Mouse (Mus musculus): ENCODE measurements around the gene Id1. TPM values are rescaled to one million over a fixed set of nuclear protein-coding genes. Genes with fewer than 3 reads are reported as not detected.

Gene Id1
- polyA plus RNA-seq, 1 experiment from 2014 or later = 22.3 TPM

DNA sequence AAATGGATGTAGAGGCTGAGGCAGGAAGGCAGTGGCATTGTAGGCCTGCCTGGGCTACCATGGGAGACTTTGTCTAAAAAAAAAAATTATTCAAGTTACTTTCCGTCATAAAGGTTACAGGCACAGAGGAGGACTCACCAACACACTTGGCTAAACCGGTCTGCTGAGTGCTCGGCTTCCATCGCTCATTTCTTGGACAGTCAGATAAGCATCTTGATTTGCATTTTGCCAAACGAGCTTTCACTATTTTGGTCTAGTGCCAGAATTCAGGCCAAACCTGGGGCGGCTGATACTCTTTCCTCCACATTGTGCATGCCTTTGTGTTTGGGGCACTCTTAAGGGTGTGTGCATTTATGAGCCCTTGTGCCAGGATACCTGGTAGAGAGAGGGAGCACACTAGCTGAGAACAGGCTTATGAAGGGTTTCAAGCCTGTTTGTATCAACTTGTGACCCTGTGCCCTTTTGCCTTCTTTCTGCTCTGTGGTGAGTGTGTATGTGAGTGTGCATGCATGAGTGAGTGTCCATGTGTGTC, 19.7 kb upstream of the Id1 start:
- no peak overlapping the region for H3K27ac ChIP-seq (ENCODE audit: low read length)
- H3K36me3 ChIP-seq (ENCODE audit: control insufficient read depth, insufficient read depth) = no peaks in the 10 kb centered on the region
- H3K4me3 ChIP-seq (replicated peaks; ENCODE audit: low read length) = no peak overlapping the region
- no peak overlapping the region for H3K9ac ChIP-seq (replicated peaks; ENCODE audit: low read depth, low read length)
- no peaks in the 10 kb centered on the region for H3K9me3 ChIP-seq (ENCODE audit: control insufficient read depth, low read length)
- peaks cover 10% of the 10 kb centered on the region for H3K4me1 ChIP-seq (replicated peaks; ENCODE audit: control insufficient read depth, insufficient read depth, low read length)
- ATAC-seq = no peak
- no peak overlapping the region for H3K4me2 ChIP-seq (ENCODE audit: low read length)
- H3K27me3 ChIP-seq (replicated peaks; ENCODE audit: control insufficient read depth, insufficient read depth, low read length) = no peaks in the 10 kb centered on the region
- WGBS = 29% methylated on average over 6 of the region's 6 CpGs

GRCm38 (mm10) chr2:152717652-152718051, 18.4 kb upstream of the Id1 start:
- no peak overlapping the region for H3K27ac ChIP-seq (ENCODE audit: low read length)
- 43% methylated on average over 11 of the region's 11 CpGs for WGBS
- H3K9ac ChIP-seq (replicated peaks; ENCODE audit: low read depth, low read length) = no peak overlapping the region; the same call in 1 of the 2 replicates
- H3K4me2 ChIP-seq (ENCODE audit: low read length) = no peak overlapping the region
- H3K36me3 ChIP-seq (ENCODE audit: control insufficient read depth, insufficient read depth) = no peaks in the 10 kb centered on the region
- no peak for ATAC-seq
- no peaks in the 10 kb centered on the region for H3K9me3 ChIP-seq (ENCODE audit: control insufficient read depth, low read length)
- H3K4me3 ChIP-seq (replicated peaks; ENCODE audit: low read length) = no peak overlapping the region
- H3K27me3 ChIP-seq (replicated peaks; ENCODE audit: control insufficient read depth, insufficient read depth, low read length) = no peaks in the 10 kb centered on the region
- peaks cover 10% of the 10 kb centered on the region for H3K4me1 ChIP-seq (replicated peaks; ENCODE audit: control insufficient read depth, insufficient read depth, low read length)

DNA sequence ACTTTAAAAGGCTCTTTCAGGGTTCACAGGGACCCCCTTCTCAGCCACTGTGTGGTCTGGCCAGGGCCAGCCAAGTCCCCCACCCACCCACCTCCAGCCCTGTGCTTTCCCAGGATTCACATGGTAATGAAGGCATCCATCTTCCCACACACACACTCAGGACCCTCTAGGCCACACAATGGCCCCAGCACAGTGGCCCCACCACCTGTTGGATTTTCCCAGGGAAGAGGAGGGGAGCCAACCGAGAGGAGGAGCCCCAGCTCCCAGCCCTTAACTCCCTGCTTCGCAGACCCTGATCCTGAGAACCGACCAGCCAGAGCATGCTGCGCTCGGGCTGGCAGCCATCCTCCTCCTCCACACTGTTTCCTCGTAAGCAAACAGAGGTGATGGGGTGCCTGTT, 18.0 kb upstream of the Id1 start:
- Histone ChIP-seq H3K27me3 (replicated peaks; ENCODE audit: control insufficient read depth, insufficient read depth, low read length) (no peaks in the 10 kb centered on the region), H3K27ac (ENCODE audit: low read length) (no peak overlapping the region), H3K4me3 (replicated peaks; ENCODE audit: low read length) (no peak overlapping the region), H3K36me3 (ENCODE audit: control insufficient read depth, insufficient read depth) (no peaks in the 10 kb centered on the region), H3K9me3 (ENCODE audit: control insufficient read depth, low read length) (no peaks in the 10 kb centered on the region), H3K4me2 (ENCODE audit: low read length) (no peak overlapping the region), H3K9ac (replicated peaks; ENCODE audit: low read depth, low read length) (no peak overlapping the region), H3K4me1 (replicated peaks; ENCODE audit: control insufficient read depth, insufficient read depth, low read length) (peaks cover 10% of the 10 kb centered on the region)
- WGBS = 10% methylated on average over 6 of the region's 6 CpGs
- peak; percentile 82 for ATAC-seq

- Histone ChIP-seq H3K27ac (ENCODE audit: low read length) (no peak overlapping the region), H3K4me1 (replicated peaks; ENCODE audit: control insufficient read depth, insufficient read depth, low read length) (peaks cover 8% of the 10 kb centered on the region; the same call in 1 of the 2 replicates), H3K4me2 (ENCODE audit: low read length) (peak overlapping the region; percentile 49), H3K36me3 (ENCODE audit: control insufficient read depth, insufficient read depth) (no peaks in the 10 kb centered on the region), H3K4me3 (replicated peaks; ENCODE audit: low read length) (peak overlapping the region; percentile 25), H3K27me3 (replicated peaks; ENCODE audit: control insufficient read depth, insufficient read depth, low read length) (no peaks in the 10 kb centered on the region), H3K9me3 (ENCODE audit: control insufficient read depth, low read length) (no peaks in the 10 kb centered on the region), H3K9ac (replicated peaks; ENCODE audit: low read depth, low read length) (peak overlapping the region; percentile 44)
- peak; percentile 69; the same call in 1 of the 2 replicates for ATAC-seq
- 3% methylated on average over 36 of the region's 37 CpGs for WGBS
These were observed 12.3 kb upstream of the Id1 start for GRCm38 (mm10) chr2:152723651-152724331.

DNA sequence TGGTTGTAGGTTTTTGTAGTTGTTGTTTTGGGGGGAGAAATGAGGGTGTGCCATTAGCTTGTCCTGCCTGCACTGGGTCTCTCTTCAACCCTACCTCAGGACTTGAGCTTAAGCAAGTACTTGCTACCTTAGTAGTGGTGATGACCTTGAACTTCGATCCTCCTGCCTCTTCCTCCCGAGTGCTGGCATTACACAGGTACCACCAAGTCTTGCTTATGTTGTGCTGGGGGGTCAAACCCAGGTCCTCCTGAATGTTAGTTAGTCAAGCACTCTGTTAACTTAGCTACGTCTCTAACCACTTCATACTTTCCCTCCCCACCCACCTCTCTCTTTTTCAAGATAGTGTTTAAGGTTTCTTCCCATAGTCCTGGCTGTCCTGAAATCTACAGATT, 11.7 kb upstream of the Id1 start:
- ATAC-seq = no peak
- Histone ChIP-seq H3K36me3 (ENCODE audit: control insufficient read depth, insufficient read depth) (no peaks in the 10 kb centered on the region), H3K4me3 (replicated peaks; ENCODE audit: low read length) (peak overlapping the region; percentile 25; the same call in 1 of the 2 replicates), H3K27me3 (replicated peaks; ENCODE audit: control insufficient read depth, insufficient read depth, low read length) (no peaks in the 10 kb centered on the region), H3K27ac (ENCODE audit: low read length) (no peak overlapping the region), H3K4me2 (ENCODE audit: low read length) (peak overlapping the region; percentile 49), H3K4me1 (replicated peaks; ENCODE audit: control insufficient read depth, insufficient read depth, low read length) (peaks cover 8% of the 10 kb centered on the region; the same call in 1 of the 2 replicates), H3K9me3 (ENCODE audit: control insufficient read depth, low read length) (no peaks in the 10 kb centered on the region), H3K9ac (replicated peaks; ENCODE audit: low read depth, low read length) (no peak overlapping the region)
- 76% methylated on average over 3 of the region's 3 CpGs for WGBS

DNA sequence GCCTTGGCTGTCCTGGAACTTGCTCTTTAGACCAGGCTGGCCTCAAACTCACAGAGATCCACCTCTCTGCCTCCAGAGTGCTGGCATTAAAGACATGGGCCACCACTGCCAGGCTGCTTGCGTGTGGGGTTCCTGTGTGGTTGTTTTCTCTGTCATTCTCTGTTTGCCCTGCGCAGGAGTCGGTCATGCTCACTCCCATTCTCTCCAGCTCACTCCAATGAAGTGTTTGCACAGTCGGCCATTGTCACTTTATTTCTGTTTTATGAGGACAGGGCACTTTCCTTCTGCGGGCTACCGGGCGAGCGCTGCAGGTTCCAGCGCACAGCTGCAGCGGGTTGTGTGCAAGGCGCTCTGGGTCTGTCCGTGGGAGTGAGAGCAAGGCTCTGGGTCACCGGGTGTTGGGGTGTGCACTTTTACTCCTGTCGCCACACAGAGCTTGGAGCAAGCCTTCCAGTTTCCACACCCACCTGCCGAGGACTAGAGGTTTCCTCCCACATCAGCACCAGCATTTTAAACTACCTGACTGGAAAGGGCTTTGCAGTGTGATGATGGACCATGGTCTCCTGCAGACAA, 10.8 kb upstream of the Id1 start:
- Histone ChIP-seq H3K4me2 (ENCODE audit: low read length) (no peak overlapping the region), H3K27ac (ENCODE audit: low read length) (no peak overlapping the region), H3K27me3 (replicated peaks; ENCODE audit: control insufficient read depth, insufficient read depth, low read length) (no peaks in the 10 kb centered on the region), H3K4me1 (replicated peaks; ENCODE audit: control insufficient read depth, insufficient read depth, low read length) (peaks cover 8% of the 10 kb centered on the region; the same call in 1 of the 2 replicates), H3K9me3 (ENCODE audit: control insufficient read depth, low read length) (no peaks in the 10 kb centered on the region), H3K36me3 (ENCODE audit: control insufficient read depth, insufficient read depth) (no peaks in the 10 kb centered on the region), H3K9ac (replicated peaks; ENCODE audit: low read depth, low read length) (no peak overlapping the region), H3K4me3 (replicated peaks; ENCODE audit: low read length) (no peak overlapping the region)
- ATAC-seq = no peak
- 68% methylated on average over 15 of the region's 15 CpGs for WGBS

DNA sequence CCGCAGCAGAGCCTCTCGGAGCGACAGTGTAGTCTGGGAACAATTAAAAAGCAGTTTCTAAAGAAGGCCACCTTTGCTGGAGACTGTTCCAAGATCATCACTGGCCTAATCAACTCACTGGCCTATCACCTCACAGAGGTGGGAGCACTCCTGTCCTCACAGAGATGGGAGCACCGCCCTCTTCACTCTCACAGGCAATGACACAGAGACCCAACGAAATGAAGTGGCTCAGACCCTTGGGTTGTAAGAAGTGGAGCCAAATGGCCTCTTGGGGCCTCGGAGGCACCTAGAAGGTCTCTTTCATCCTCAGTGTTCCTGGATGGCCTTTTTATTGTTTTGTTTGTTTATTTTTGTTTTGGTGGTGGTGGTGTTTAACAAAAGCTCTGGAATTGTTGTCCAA, 9.8 kb upstream of the Id1 start:
- no peaks in the 10 kb centered on the region for H3K27me3 ChIP-seq (replicated peaks; ENCODE audit: control insufficient read depth, insufficient read depth, low read length)
- H3K9ac ChIP-seq (replicated peaks; ENCODE audit: low read depth, low read length) = no peak overlapping the region
- no peak for ATAC-seq
- H3K9me3 ChIP-seq (ENCODE audit: control insufficient read depth, low read length) = no peaks in the 10 kb centered on the region
- H3K4me1 ChIP-seq (replicated peaks; ENCODE audit: control insufficient read depth, insufficient read depth, low read length) = peaks cover 8% of the 10 kb centered on the region; the same call in 1 of the 2 replicates
- no peak overlapping the region for H3K27ac ChIP-seq (ENCODE audit: low read length)
- no peaks in the 10 kb centered on the region for H3K36me3 ChIP-seq (ENCODE audit: control insufficient read depth, insufficient read depth)
- no peak overlapping the region for H3K4me2 ChIP-seq (ENCODE audit: low read length)
- H3K4me3 ChIP-seq (replicated peaks; ENCODE audit: low read length) = no peak overlapping the region
- 87% methylated on average over 6 of the region's 6 CpGs for WGBS

DNA sequence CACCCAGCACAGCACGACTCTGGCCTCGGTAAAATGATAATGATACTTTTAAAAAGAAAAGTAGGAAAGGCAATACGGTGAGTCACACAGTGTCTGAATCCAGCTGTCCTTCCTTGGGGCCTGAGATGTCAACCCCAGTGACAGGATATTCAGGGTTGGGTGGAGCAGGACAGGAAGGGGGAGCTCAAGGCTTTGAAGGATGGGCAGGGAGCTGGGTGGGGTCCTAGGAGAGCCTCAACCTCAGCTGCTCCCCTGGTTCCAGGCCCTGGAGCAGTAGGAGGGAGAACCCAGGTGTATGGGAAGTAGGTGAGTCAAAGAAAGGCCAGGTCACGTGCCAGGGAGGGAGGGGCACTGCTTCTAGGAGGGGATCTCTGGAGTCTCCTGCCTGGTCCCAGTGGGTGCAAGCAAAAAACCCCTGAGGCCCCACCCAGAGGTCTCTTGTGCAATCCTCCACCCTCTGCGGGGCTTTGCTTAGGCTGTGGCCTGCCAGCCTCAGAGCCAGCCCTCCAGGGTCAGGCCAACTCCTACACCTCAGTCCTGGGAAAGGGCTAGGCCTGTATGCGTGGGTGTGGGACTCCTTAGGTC, 9.2 kb upstream of the Id1 start:
- peaks cover 8% of the 10 kb centered on the region; the same call in 1 of the 2 replicates for H3K4me1 ChIP-seq (replicated peaks; ENCODE audit: control insufficient read depth, insufficient read depth, low read length)
- no peaks in the 10 kb centered on the region for H3K36me3 ChIP-seq (ENCODE audit: control insufficient read depth, insufficient read depth)
- WGBS = 79% methylated on average over 6 of the region's 6 CpGs
- no peak overlapping the region for H3K9ac ChIP-seq (replicated peaks; ENCODE audit: low read depth, low read length)
- no peaks in the 10 kb centered on the region for H3K9me3 ChIP-seq (ENCODE audit: control insufficient read depth, low read length)
- H3K4me3 ChIP-seq (replicated peaks; ENCODE audit: low read length) = no peak overlapping the region
- no peaks in the 10 kb centered on the region for H3K27me3 ChIP-seq (replicated peaks; ENCODE audit: control insufficient read depth, insufficient read depth, low read length)
- no peak for ATAC-seq
- H3K4me2 ChIP-seq (ENCODE audit: low read length) = no peak overlapping the region
- no peak overlapping the region for H3K27ac ChIP-seq (ENCODE audit: low read length)

- Histone ChIP-seq H3K9ac (replicated peaks; ENCODE audit: low read depth, low read length) (no peak overlapping the region), H3K27me3 (replicated peaks; ENCODE audit: control insufficient read depth, insufficient read depth, low read length) (no peaks in the 10 kb centered on the region), H3K36me3 (ENCODE audit: control insufficient read depth, insufficient read depth) (no peaks in the 10 kb centered on the region), H3K4me1 (replicated peaks; ENCODE audit: control insufficient read depth, insufficient read depth, low read length) (peaks cover 8% of the 10 kb centered on the region; the same call in 1 of the 2 replicates), H3K27ac (ENCODE audit: low read length) (no peak overlapping the region), H3K4me3 (replicated peaks; ENCODE audit: low read length) (no peak overlapping the region), H3K9me3 (ENCODE audit: control insufficient read depth, low read length) (no peaks in the 10 kb centered on the region), H3K4me2 (ENCODE audit: low read length) (no peak overlapping the region)
- ATAC-seq = no peak
- WGBS = 84% methylated on average over 14 of the region's 14 CpGs
These were observed 8.1 kb upstream of the Id1 start for GRCm38 (mm10) chr2:152727795-152728510.
